Mouse (Mus musculus): Measurements from ENCODE around the gene Echdc2.

Echdc2 gene

GRCm38 (mm10) chr4:108204629-108205028 lies 39.4 kb downstream of the Echdc2 start:
- no peak for DNase-seq

- no peak for DNase-seq
Observed at GRCm38 (mm10) chr4:108213023-108213422, 47.8 kb downstream of the Echdc2 start.

- peak; percentile 34 for DNase-seq
Observed at GRCm38 (mm10) chr4:108217332-108218179, 52.3 kb downstream of the Echdc2 start, which contains the start of gene Zyg11a. Zyg11a (minus strand) TSS chr4:108218048.

- DNase-seq, result no peak
Observed at GRCm38 (mm10) chr4:108219019-108219418, 53.8 kb downstream of the Echdc2 start.

- DNase-seq, result no peak
Observed at GRCm38 (mm10) chr4:108222507-108222906, 57.3 kb downstream of the Echdc2 start.

- DNase-seq, result no peak
Observed at GRCm38 (mm10) chr4:108225341-108225872, 60.2 kb downstream of the Echdc2 start.
